Mouse (Mus musculus) cortical plate, adult 2 months (tissue): Measurements from ENCODE around the gene Sytl3.

ENCODE experiments used
- CTCF ChIP-seq: fragments of 200-500 bp; IDR thresholded peaks from 2 replicates; pipeline ENCODE4 v1.5.1; 2011; ENCODE audit warnings: mild to moderate bottlenecking, control low read depth, low read length; ENCODE audit not compliant: insufficient read depth; ENCODE audit errors: extremely low read depth
- POLR2A ChIP-seq: fragments of 200-500 bp; IDR thresholded peaks from 2 replicates; pipeline ENCODE4 v1.6.1; 2011; ENCODE audit warnings: mild to moderate bottlenecking, low read length, control low read depth; ENCODE audit not compliant: insufficient read depth; ENCODE audit errors: extremely low read depth

DNA sequence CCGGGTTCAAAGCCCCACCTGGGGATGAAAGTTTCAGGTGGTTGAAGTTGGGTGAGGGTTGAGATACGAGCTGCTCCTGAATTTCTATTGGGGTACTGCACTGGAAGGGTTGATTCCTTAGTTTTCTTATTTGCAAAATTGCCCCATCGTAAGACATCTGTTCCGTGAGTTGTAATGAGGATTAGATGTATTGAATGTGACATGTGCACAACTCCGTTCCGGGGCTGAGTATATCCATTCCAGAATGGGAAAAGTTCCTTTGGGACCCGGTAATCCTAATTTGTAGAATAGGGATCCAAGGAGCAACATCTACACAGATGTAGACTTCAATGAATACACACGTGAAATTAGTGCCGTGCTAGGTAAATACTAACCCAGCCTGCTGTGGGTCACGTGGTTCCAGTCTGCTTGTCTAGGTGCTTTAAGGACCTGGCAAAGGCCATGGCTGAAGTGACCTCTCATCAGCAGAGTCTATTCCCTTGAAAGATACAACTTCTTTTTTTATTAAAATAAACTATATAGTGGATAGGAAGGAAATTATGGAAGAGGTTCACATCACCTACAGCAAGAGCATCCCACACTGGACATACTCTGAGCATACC lies 125.0 kb downstream of the Sytl3 start:
- TF ChIP-seq CTCF (no peak), POLR2A (no peak)
